Mouse (Mus musculus): ENCODE data around the gene Olfr107. TPM values are rescaled to one million over a fixed set of nuclear protein-coding genes. Genes with fewer than 3 reads are reported as not detected.

Olfr107 gene
- not detected for total RNA-seq (2021)
- long read RNA-seq, experiment 1: 0 reads
- long read RNA-seq, experiment 2: 0 reads

GRCm38 (mm10) chr17:37398926-37399325 is at the start of gene Olfr107:
Gene Olfr107 (plus strand): TSS chr17:37399226.
- no peak within 1 kb of the TSS for H3K4me3 ChIP-seq
- intact Hi-C loops (cut with DNase I): no loop called here
- no peak for DNase-seq
- H3K27ac ChIP-seq: no peak within 1 kb of the TSS
- no peak for TF ChIP-seq CTCF (IDR thresholded peaks at IDR 0.05)

- no peak for TF ChIP-seq CTCF (IDR thresholded peaks at IDR 0.05)
- no peak for DNase-seq
- Histone ChIP-seq H3K4me3 (no peak within 1 kb of the TSS), H3K27ac (no peak within 1 kb of the TSS)
- intact Hi-C loops (cut with DNase I): no loop called here
Measured at GRCm38 (mm10) chr17:37359282-37359681, 39.7 kb upstream of the Olfr107 start, which contains the start of gene Olfr104-ps. Gene Olfr104-ps (plus strand): TSS chr17:37359582.

GRCm38 (mm10) chr17:37378733-37379132 is 20.3 kb upstream of the Olfr107 start, which contains the start of gene Olfr105-ps:
Gene Olfr105-ps (plus strand): TSS chr17:37379033.
- intact Hi-C loops (cut with DNase I): no loop called here
- no peak within 1 kb of the TSS for H3K27ac ChIP-seq
- DNase-seq: no peak
- no peak for TF ChIP-seq CTCF (IDR thresholded peaks at IDR 0.05)
- no peak within 1 kb of the TSS for H3K4me3 ChIP-seq

GRCm38 (mm10) chr17:37390093-37390492 is 8.9 kb upstream of the Olfr107 start, which contains the start of gene Olfr106-ps:
Gene Olfr106-ps (plus strand): TSS chr17:37390393.
- intact Hi-C loops (cut with DNase I): no loop called here
- no peak for TF ChIP-seq CTCF (IDR thresholded peaks at IDR 0.05)
- no peak within 1 kb of the TSS for H3K4me3 ChIP-seq
- no peak within 1 kb of the TSS for H3K27ac ChIP-seq
- no peak for DNase-seq

- H3K27ac ChIP-seq: no peak overlapping the region
- intact Hi-C loops (cut with DNase I): no loop called here
- no peak for DNase-seq
Measured at GRCm38 (mm10) chr17:37413380-37413779, 14.4 kb downstream of the Olfr107 start.

GRCm38 (mm10) chr17:37445180-37445579 is 46.2 kb downstream of the Olfr107 start, which contains the start of gene Olfr108:
Gene Olfr108 (plus strand): TSS chr17:37445480.
- intact Hi-C loops (cut with DNase I): no loop called here
- DNase-seq: no peak
- TF ChIP-seq CTCF (IDR thresholded peaks at IDR 0.05): no peak
- Histone ChIP-seq H3K27ac (no peak within 1 kb of the TSS), H3K4me3 (no peak within 1 kb of the TSS)

More at GRCm38 (mm10) chr17:37413380-37413779, 14.4 kb downstream of the Olfr107 start:
- no peak overlapping the region for H3K4me3 ChIP-seq
- no peak for TF ChIP-seq CTCF (IDR thresholded peaks at IDR 0.05)

Other genes starting within 250 kb of the Olfr107 start
- not detected for gene Olfr93, start 237.7 kb upstream of the Olfr107 start, total RNA-seq (2021)
- not detected for gene Ubd, start 205.3 kb upstream of the Olfr107 start, total RNA-seq (2021)
- not detected for gene Olfr94, start 198.2 kb upstream of the Olfr107 start, total RNA-seq (2021)
- gene Olfr95, start 186.1 kb upstream of the Olfr107 start, total RNA-seq (2021): not detected
- gene Olfr96, start 179.1 kb upstream of the Olfr107 start, total RNA-seq (2021): not detected
- gene Olfr97, start 161.9 kb upstream of the Olfr107 start, total RNA-seq (2021): not detected
- gene Olfr98, start 135.5 kb upstream of the Olfr107 start, total RNA-seq (2021): not detected
- gene H2-M3, start 129.0 kb upstream of the Olfr107 start, total RNA-seq (2021): 1 to 10 TPM in 1 of 2 experiments, under 1 TPM in 1; 0.77 to 1.6 TPM
- not detected for gene Olfr99, start 115.8 kb upstream of the Olfr107 start, total RNA-seq (2021)
- not detected for gene Olfr101, start 94.9 kb upstream of the Olfr107 start, total RNA-seq (2021)
- not detected for gene Olfr102, start 82.2 kb upstream of the Olfr107 start, total RNA-seq (2021)
- gene Olfr103, start 59.5 kb upstream of the Olfr107 start, total RNA-seq (2021): not detected
- not detected for gene Olfr104-ps, start 39.6 kb upstream of the Olfr107 start, total RNA-seq (2021)
- not detected for gene Olfr105-ps, start 20.2 kb upstream of the Olfr107 start, total RNA-seq (2021)
- not detected for gene Olfr106-ps, start 8.8 kb upstream of the Olfr107 start, total RNA-seq (2021)
- not detected for gene Olfr108, start 46.3 kb downstream of the Olfr107 start, total RNA-seq (2021)
- gene Olfr109, start 59.7 kb downstream of the Olfr107 start, total RNA-seq (2021): not detected
- gene H2-M2, start 84.3 kb downstream of the Olfr107 start, total RNA-seq (2021): not detected
- not detected for gene Olfr110, start 93.2 kb downstream of the Olfr107 start, total RNA-seq (2021)
- gene Olfr111, start 108.8 kb downstream of the Olfr107 start, total RNA-seq (2021): not detected
- gene Olfr112, start 170.2 kb downstream of the Olfr107 start, total RNA-seq (2021): not detected
- not detected for gene Olfr113, start 178.4 kb downstream of the Olfr107 start, total RNA-seq (2021)
- not detected for gene Olfr114, start 193.5 kb downstream of the Olfr107 start, total RNA-seq (2021)
- gene Olfr115, start 227.9 kb downstream of the Olfr107 start, total RNA-seq (2021): not detected
- not detected for gene Olfr116, start 228.0 kb downstream of the Olfr107 start, total RNA-seq (2021)

Measured in gastrocnemius, adult 2 months (tissue).